In genomic region chrX:160782276-160782675, GRCm38 (mm10) we compare ENCODE assay signal across 29 mouse cellular contexts. TPM values are rescaled to one million over a fixed set of nuclear protein-coding genes. Genes with fewer than 3 reads are reported as not detected.
DNase-seq lines count a peak whose midpoint lies in the region; ATAC-seq and TF ChIP-seq lines count a peak whose summit lies in the region.
"Had no signal": no experiment of that assay in that cellular context is flagged by ENCODE, and none has a peak within 500 bp of the region (broad histone marks: within the 10 kb centered on the region; RNA-seq: fewer than 3 reads in every experiment).

No protein-coding gene starts in this region.

- H3K9me3 ChIP-seq in lung, embryonic 14.5 days (ENCODE audit: low read depth, low read length) = no peaks in the 10 kb centered on the region
- H3K9me3 ChIP-seq: embryonic facial prominence, embryonic 13.5 days; heart, embryonic 12.5 days; heart, embryonic 15.5 days; hindbrain, embryonic 10.5 days; hindbrain, embryonic 13.5 days had no signal

- H3K4me2 ChIP-seq in lung, embryonic 14.5 days = no peak overlapping the region
- H3K4me2 ChIP-seq: embryonic facial prominence, embryonic 13.5 days; heart, embryonic 12.5 days; heart, embryonic 15.5 days; hindbrain, embryonic 13.5 days had no signal

- DNase-seq in lung, embryonic 14.5 days = peak; percentile 8
- no peak for DNase-seq in lung, adult 18-20 months
- peak; percentile 2 for DNase-seq in urinary bladder, postnatal 14 days (ENCODE audit: low spot score)
- DNase-seq in urinary bladder, postnatal 25 days (ENCODE audit: low spot score) = no peak
- DNase-seq in brain, adult 2 months (ENCODE audit: low read depth, low spot score) = peak; percentile 35
- DNase-seq in left cerebral cortex, adult 11 months (ENCODE audit: low spot score) = no peak
- no peak for DNase-seq in thymus, postnatal 0 days (ENCODE audit: low spot score)
- DNase-seq: adrenal gland, postnatal 10 days; adrenal gland, postnatal 36 days; cerebellum, adult 11 months; cerebellum, adult 2 months; cerebellum, adult 9-11 months; cerebellum, postnatal 25 days; forebrain, postnatal 0 days; gastrocnemius, adult 2 months; gastrocnemius, postnatal 14 days; heart, adult 18-20 months; heart, postnatal 10 days; heart, postnatal 36 days had no signal

- no peak for ATAC-seq in lung, embryonic 14.5 days (ENCODE audit: insufficient read depth)
- ATAC-seq: CD4-positive, CD25-positive, alpha-beta regulatory T cell, adult 4 months; forebrain, embryonic 14.5 days; forebrain, postnatal 0 days; hindbrain, embryonic 16.5 days; Patski had no signal

- no peak overlapping the region for H3K4me3 ChIP-seq in lung, embryonic 14.5 days (ENCODE audit: low read depth, low read length)
- H3K4me3 ChIP-seq: embryonic facial prominence, embryonic 13.5 days; gastrocnemius, adult 2 months; heart, embryonic 12.5 days; heart, embryonic 15.5 days; hindbrain, embryonic 10.5 days; hindbrain, embryonic 13.5 days had no signal

- H3K36me3 ChIP-seq in lung, embryonic 14.5 days (ENCODE audit: insufficient read depth) = no peaks in the 10 kb centered on the region
- H3K36me3 ChIP-seq: embryonic facial prominence, embryonic 13.5 days; heart, embryonic 12.5 days; heart, embryonic 15.5 days; hindbrain, embryonic 10.5 days; hindbrain, embryonic 13.5 days had no signal

- H3K4me1 ChIP-seq in lung, embryonic 14.5 days (ENCODE audit: insufficient read depth) = no peaks in the 10 kb centered on the region
- H3K4me1 ChIP-seq: embryonic facial prominence, embryonic 13.5 days; heart, embryonic 12.5 days; heart, embryonic 15.5 days; hindbrain, embryonic 10.5 days; hindbrain, embryonic 13.5 days had no signal

- WGBS in lung, embryonic 14.5 days = 53% methylated on average over 5 of the region's 5 CpGs

- no peaks in the 10 kb centered on the region for H3K27me3 ChIP-seq in lung, embryonic 14.5 days (ENCODE audit: insufficient read depth, low read length)
- H3K27me3 ChIP-seq: heart, embryonic 15.5 days; Patski had no signal

- no peak overlapping the region for H3K9ac ChIP-seq in lung, embryonic 14.5 days
- H3K9ac ChIP-seq: embryonic facial prominence, embryonic 13.5 days; forebrain, postnatal 0 days; heart, embryonic 12.5 days; heart, embryonic 15.5 days; hindbrain, embryonic 13.5 days had no signal

- no peak for TF ChIP-seq CTCF in lung, embryonic 14.5 days (IDR thresholded peaks at IDR 0.05; ENCODE audit: low read depth)

- no peak overlapping the region for H3K27ac ChIP-seq in lung, embryonic 14.5 days (ENCODE audit: low read depth)
- H3K27ac ChIP-seq: embryonic facial prominence, embryonic 13.5 days; gastrocnemius, adult 2 months; heart, embryonic 15.5 days; hindbrain, embryonic 10.5 days; hindbrain, embryonic 13.5 days had no signal

RNA-seq across cellular contexts. Expression of gene Rs1, which starts 14.5 kb away (rescaled TPM):
- not detected in 2 replicates for polyA plus RNA-seq in lung, embryonic 14.5 days (2014; fragmentation: Nextera tagmentation; extraction: Ambion mirVana)
- not detected in 2 replicates for polyA plus RNA-seq in thymus, postnatal 0 days (2015; fragmentation: Nextera tagmentation; extraction: Ambion mirVana)
- polyA plus RNA-seq: C2C12; CD4-positive, CD25-positive, alpha-beta regulatory T cell, adult 4 months; embryonic facial prominence, embryonic 13.5 days; forebrain, embryonic 14.5 days; heart, embryonic 12.5 days; heart, embryonic 15.5 days; hindbrain, embryonic 10.5 days; Patski had no signal

RNA-seq across cellular contexts. Expression of gene Ppef1, which starts 46.7 kb away (rescaled TPM):
- polyA plus RNA-seq in lung, embryonic 14.5 days (2014; fragmentation: Nextera tagmentation; extraction: Ambion mirVana) = not detected in 2 replicates
- 0.07 and 0.12 TPM in 2 replicates for polyA plus RNA-seq in thymus, postnatal 0 days (2015; fragmentation: Nextera tagmentation; extraction: Ambion mirVana)
- polyA plus RNA-seq: CD4-positive, CD25-positive, alpha-beta regulatory T cell, adult 4 months; heart, embryonic 12.5 days; hindbrain, embryonic 10.5 days had no signal

Comparison
In these comparisons a context has a peak if more than half of its experiments do, and no peak if none do; other contexts are left out.
1. DNase-seq: peak in lung, embryonic 14.5 days (single experiment), urinary bladder, postnatal 14 days (single experiment) and brain, adult 2 months (single experiment); none in lung, adult 18-20 months (0 of 2), urinary bladder, postnatal 25 days (single experiment), left cerebral cortex, adult 11 months (single experiment) and thymus, postnatal 0 days (single experiment).